Mouse (Mus musculus): ENCODE measurements around the gene Serpini1. TPM values are rescaled to one million over a fixed set of nuclear protein-coding genes. Genes with fewer than 3 reads are reported as not detected.
"Not testable (repeated sequence)": the region's sequence is repeated elsewhere in the genome, so short reads cannot be mapped to it uniquely, and the experiment has no call there.

Gene Serpini1
- polyA plus RNA-seq, 1 experiment from 2014 or later, result 0.47 TPM

DNA sequence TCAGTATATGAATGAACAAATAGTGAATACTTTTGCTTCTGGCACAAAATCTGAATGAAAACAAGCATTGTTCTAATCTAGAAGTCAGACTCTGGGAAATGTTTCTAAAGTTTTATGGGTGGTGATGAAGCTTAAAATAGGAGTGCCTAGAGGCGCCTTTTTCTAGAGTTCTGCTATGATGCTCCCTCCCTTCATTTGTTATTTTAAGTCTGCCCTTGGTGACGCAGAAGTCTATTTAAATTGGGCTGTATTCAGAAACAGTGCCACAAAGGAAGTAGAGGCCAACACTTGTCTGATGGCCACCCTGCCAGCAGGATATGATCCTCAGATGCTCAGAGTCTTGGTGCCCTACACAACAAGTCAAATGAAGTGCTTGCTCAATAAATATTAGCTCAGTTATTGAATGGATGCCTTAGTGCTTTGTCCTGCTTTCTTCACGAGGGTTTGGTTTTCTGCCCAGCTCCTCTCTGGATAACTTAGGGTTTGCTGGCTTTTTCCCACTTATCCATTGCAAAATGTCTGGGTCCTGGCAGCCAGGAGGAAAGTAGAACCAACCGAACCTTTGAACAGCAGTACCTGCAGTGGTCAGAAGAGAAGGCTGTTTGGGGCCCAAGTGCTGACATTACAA is 73.8 kb downstream of the Serpini1 start:
- Histone ChIP-seq H3K4me1 (ENCODE audit: insufficient read depth, low read depth, low read length) (no peaks in the 10 kb centered on the region), H3K9me3 (ENCODE audit: low read length) (no peaks in the 10 kb centered on the region), H3K4me3 (ENCODE audit: low read depth, low read length) (no peak overlapping the region), H3K27ac (ENCODE audit: low read length) (no peak overlapping the region), H3K36me3 (ENCODE audit: insufficient read depth, low read length) (no peaks in the 10 kb centered on the region), H3K27me3 (replicated peaks; ENCODE audit: insufficient read depth, low read length) (no peaks in the 10 kb centered on the region), H3K4me2 (replicated peaks; ENCODE audit: low read depth, low read length) (no peak overlapping the region), H3K9ac (replicated peaks; ENCODE audit: low read depth) (no peak overlapping the region)
- WGBS, result 39% methylated on average over 4 of the region's 4 CpGs
- DNase-seq (ENCODE audit: low spot score) (peak; percentile 29), ATAC-seq (peak; percentile 58; the same call in 1 of the 2 replicates)
- no peak for TF ChIP-seq CTCF (IDR thresholded peaks at IDR 0.05)
- no peak for TF ChIP-seq EP300 (IDR thresholded peaks at IDR 0.05)

GRCm38 (mm10) chr3:75633221-75633620 is 75.9 kb downstream of the Serpini1 start:
- no peaks in the 10 kb centered on the region for H3K9me3 ChIP-seq (ENCODE audit: low read length)
- H3K27ac ChIP-seq (ENCODE audit: low read length), result no peak overlapping the region
- 69% methylated on average over 1 of the region's 1 CpGs for WGBS
- no peak overlapping the region for H3K9ac ChIP-seq (replicated peaks; ENCODE audit: low read depth)
- H3K4me2 ChIP-seq (replicated peaks; ENCODE audit: low read depth, low read length), result no peak overlapping the region
- TF ChIP-seq EP300 (IDR thresholded peaks at IDR 0.05), result no peak
- TF ChIP-seq CTCF (IDR thresholded peaks at IDR 0.05), result no peak
- no peaks in the 10 kb centered on the region for H3K27me3 ChIP-seq (replicated peaks; ENCODE audit: insufficient read depth, low read length)
- no peaks in the 10 kb centered on the region for H3K36me3 ChIP-seq (ENCODE audit: insufficient read depth, low read length)
- no peaks in the 10 kb centered on the region for H3K4me1 ChIP-seq (ENCODE audit: insufficient read depth, low read depth, low read length)
- DNase-seq (ENCODE audit: low spot score), result no peak
- ATAC-seq, result no peak
- H3K4me3 ChIP-seq (ENCODE audit: low read depth, low read length), result no peak overlapping the region

GRCm38 (mm10) chr3:75633635-75634034 is 76.3 kb downstream of the Serpini1 start:
- ATAC-seq (no peak), DNase-seq (ENCODE audit: low spot score) (no peak)
- 80% methylated on average over 4 of the region's 4 CpGs for WGBS
- H3K4me3 ChIP-seq (ENCODE audit: low read depth, low read length), result no peak overlapping the region
- no peaks in the 10 kb centered on the region for H3K27me3 ChIP-seq (replicated peaks; ENCODE audit: insufficient read depth, low read length)
- no peak overlapping the region for H3K4me2 ChIP-seq (replicated peaks; ENCODE audit: low read depth, low read length)
- no peaks in the 10 kb centered on the region for H3K36me3 ChIP-seq (ENCODE audit: insufficient read depth, low read length)
- H3K9me3 ChIP-seq (ENCODE audit: low read length), result no peaks in the 10 kb centered on the region
- TF ChIP-seq EP300 (IDR thresholded peaks at IDR 0.05) (no peak), CTCF (IDR thresholded peaks at IDR 0.05) (no peak)
- no peak overlapping the region for H3K27ac ChIP-seq (ENCODE audit: low read length)
- no peaks in the 10 kb centered on the region for H3K4me1 ChIP-seq (ENCODE audit: insufficient read depth, low read depth, low read length)
- no peak overlapping the region for H3K9ac ChIP-seq (replicated peaks; ENCODE audit: low read depth)

DNA sequence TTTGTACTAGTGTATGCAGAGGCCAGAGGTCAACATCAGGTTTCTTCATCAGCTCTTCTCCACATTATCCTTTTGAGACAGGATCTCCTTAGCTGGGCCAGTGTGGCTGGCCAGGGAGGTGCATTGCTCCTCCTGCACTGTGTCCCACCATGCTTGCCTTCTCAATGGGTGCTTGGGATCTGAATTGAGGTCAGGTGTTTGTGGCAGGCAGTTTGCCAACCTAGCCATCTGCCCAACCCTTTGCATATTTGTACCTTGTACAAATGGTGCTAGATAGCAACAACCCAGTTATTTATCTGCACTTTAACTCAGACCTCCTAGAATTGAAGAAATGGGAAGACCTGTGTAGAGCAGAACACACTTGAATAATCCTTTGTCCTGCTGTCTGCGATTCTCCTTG is 78.3 kb downstream of the Serpini1 start:
- Histone ChIP-seq H3K9ac (replicated peaks; ENCODE audit: low read depth) (no peak overlapping the region), H3K4me2 (replicated peaks; ENCODE audit: low read depth, low read length) (no peak overlapping the region), H3K27ac (ENCODE audit: low read length) (no peak overlapping the region), H3K4me3 (ENCODE audit: low read depth, low read length) (no peak overlapping the region), H3K27me3 (replicated peaks; ENCODE audit: insufficient read depth, low read length) (no peaks in the 10 kb centered on the region), H3K36me3 (ENCODE audit: insufficient read depth, low read length) (no peaks in the 10 kb centered on the region), H3K9me3 (ENCODE audit: low read length) (no peaks in the 10 kb centered on the region), H3K4me1 (ENCODE audit: insufficient read depth, low read depth, low read length) (no peaks in the 10 kb centered on the region)
- ATAC-seq (no peak), DNase-seq (ENCODE audit: low spot score) (no peak)
- TF ChIP-seq CTCF (IDR thresholded peaks at IDR 0.05), result no peak
- no peak for TF ChIP-seq EP300 (IDR thresholded peaks at IDR 0.05)
- 81% methylated on average over 1 of the region's 1 CpGs for WGBS

DNA sequence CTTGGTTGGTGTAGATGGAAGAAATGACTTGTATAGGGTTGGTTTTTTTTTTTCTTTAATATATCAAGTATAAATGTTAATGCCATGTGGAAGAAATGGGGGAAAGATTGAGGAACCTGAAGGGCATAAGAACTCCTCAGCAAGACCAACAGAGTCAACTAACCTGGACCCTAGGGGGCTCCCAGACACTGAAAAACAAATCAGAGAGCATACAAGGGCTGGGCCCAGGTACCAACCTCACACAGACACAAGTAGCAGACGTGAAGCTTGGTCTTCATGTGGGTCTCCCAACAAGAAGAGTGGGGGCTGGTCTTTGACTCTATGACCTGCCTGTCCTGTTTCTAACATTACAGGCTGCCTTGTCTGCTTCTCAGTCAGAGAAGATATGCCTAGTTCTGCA is 82.2 kb downstream of the Serpini1 start:
- WGBS, result 44% methylated on average over 1 of the region's 1 CpGs
- Histone ChIP-seq H3K4me3 (ENCODE audit: low read depth, low read length) (no peak overlapping the region), H3K9ac (replicated peaks; ENCODE audit: low read depth) (no peak overlapping the region), H3K36me3 (ENCODE audit: insufficient read depth, low read length) (no peaks in the 10 kb centered on the region), H3K4me2 (replicated peaks; ENCODE audit: low read depth, low read length) (no peak overlapping the region), H3K4me1 (ENCODE audit: insufficient read depth, low read depth, low read length) (no peaks in the 10 kb centered on the region), H3K27me3 (replicated peaks; ENCODE audit: insufficient read depth, low read length) (no peaks in the 10 kb centered on the region), H3K27ac (ENCODE audit: low read length) (no peak overlapping the region), H3K9me3 (ENCODE audit: low read length) (no peaks in the 10 kb centered on the region)
- TF ChIP-seq EP300 (IDR thresholded peaks at IDR 0.05), result no peak
- TF ChIP-seq CTCF (IDR thresholded peaks at IDR 0.05), result no peak
- no peak for DNase-seq (ENCODE audit: low spot score)
- ATAC-seq, result no peak

GRCm38 (mm10) chr3:75647542-75647941 is 90.2 kb downstream of the Serpini1 start:
- no peak overlapping the region for H3K27ac ChIP-seq (ENCODE audit: low read length)
- ATAC-seq, result no peak

GRCm38 (mm10) chr3:75648226-75648625 is 90.9 kb downstream of the Serpini1 start:
- Histone ChIP-seq H3K27ac (ENCODE audit: low read length) (no peak overlapping the region), H3K4me2 (replicated peaks; ENCODE audit: low read depth, low read length) (no peak overlapping the region), H3K36me3 (ENCODE audit: insufficient read depth, low read length) (no peaks in the 10 kb centered on the region), H3K9ac (replicated peaks; ENCODE audit: low read depth) (no peak overlapping the region), H3K9me3 (ENCODE audit: low read length) (no peaks in the 10 kb centered on the region), H3K4me3 (ENCODE audit: low read depth, low read length) (no peak overlapping the region), H3K4me1 (ENCODE audit: insufficient read depth, low read depth, low read length) (no peaks in the 10 kb centered on the region), H3K27me3 (replicated peaks; ENCODE audit: insufficient read depth, low read length) (no peaks in the 10 kb centered on the region)
- 79% methylated on average over 1 of the region's 1 CpGs for WGBS
- TF ChIP-seq EP300 (IDR thresholded peaks at IDR 0.05), result no peak
- TF ChIP-seq CTCF (IDR thresholded peaks at IDR 0.05), result no peak
- DNase-seq (ENCODE audit: low spot score) (no peak), ATAC-seq (no peak)

More at GRCm38 (mm10) chr3:75647542-75647941, 90.2 kb downstream of the Serpini1 start:
- no peak overlapping the region for H3K4me3 ChIP-seq (ENCODE audit: low read depth, low read length)
- no peaks in the 10 kb centered on the region for H3K27me3 ChIP-seq (replicated peaks; ENCODE audit: insufficient read depth, low read length)
- H3K4me1 ChIP-seq (ENCODE audit: insufficient read depth, low read depth, low read length), result no peaks in the 10 kb centered on the region
- H3K36me3 ChIP-seq (ENCODE audit: insufficient read depth, low read length), result no peaks in the 10 kb centered on the region
- DNase-seq (ENCODE audit: low spot score), result no peak
- H3K9me3 ChIP-seq (ENCODE audit: low read length), result no peaks in the 10 kb centered on the region
- TF ChIP-seq CTCF (IDR thresholded peaks at IDR 0.05) (no peak), EP300 (IDR thresholded peaks at IDR 0.05) (no peak)
- H3K9ac ChIP-seq (replicated peaks; ENCODE audit: low read depth), result no peak overlapping the region
- no peak overlapping the region for H3K4me2 ChIP-seq (replicated peaks; ENCODE audit: low read depth, low read length)

DNA sequence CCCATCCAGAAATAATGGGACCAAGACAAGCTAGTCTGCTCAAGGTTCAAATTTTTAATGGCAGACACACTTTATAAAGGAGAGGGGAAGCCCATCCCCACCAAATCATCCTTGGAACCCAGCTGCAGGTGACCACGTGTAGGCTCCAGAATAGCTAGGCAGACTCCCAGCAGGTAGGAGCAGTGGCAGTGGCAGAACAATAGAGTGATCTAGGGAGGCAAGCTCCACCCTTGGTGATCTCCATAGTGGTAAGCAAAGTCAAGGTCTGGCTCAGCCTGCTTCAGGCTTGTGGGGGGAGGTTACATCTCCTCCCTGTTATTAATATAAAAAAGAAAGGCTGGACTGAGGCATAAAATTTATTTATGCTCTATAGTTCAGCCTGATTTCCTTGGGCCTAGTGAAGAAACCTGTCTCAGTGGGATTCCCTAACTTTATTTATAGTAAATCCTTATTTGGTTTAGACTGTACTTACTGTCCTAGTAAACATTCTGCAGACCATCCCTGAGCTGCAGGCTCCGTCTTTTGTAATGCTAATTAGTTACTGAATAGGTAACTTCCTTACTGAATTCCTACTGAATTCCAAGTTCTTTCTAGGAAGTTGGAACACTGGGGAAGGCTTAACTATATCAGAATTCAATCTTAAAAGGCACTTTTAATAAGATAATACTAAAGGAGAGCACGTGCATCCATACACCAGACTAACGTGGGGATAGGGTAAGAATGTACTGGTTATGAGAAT is 93.2 kb downstream of the Serpini1 start:
- not testable (repeated sequence) for H3K9ac ChIP-seq (replicated peaks; ENCODE audit: low read depth); H3K4me3 ChIP-seq (ENCODE audit: low read depth, low read length); H3K9me3 ChIP-seq (ENCODE audit: low read length); H3K27me3 ChIP-seq (replicated peaks; ENCODE audit: insufficient read depth, low read length); H3K4me1 ChIP-seq (ENCODE audit: insufficient read depth, low read depth, low read length); H3K4me2 ChIP-seq (replicated peaks; ENCODE audit: low read depth, low read length); DNase-seq (ENCODE audit: low spot score); H3K36me3 ChIP-seq (ENCODE audit: insufficient read depth, low read length); H3K27ac ChIP-seq (ENCODE audit: low read length); ATAC-seq
- 58% methylated on average over 4 of the region's 4 CpGs for WGBS

All from lung, postnatal 0 days (tissue).